Mouse (Mus musculus) E14TG2a.4 (cell line): ENCODE data around the gene Chst11.

Source experiments
- H3K27me3 ChIP-seq: 2 replicates; pipeline ENCODE4 v1.6.1; 2014; ENCODE audit warnings: low read length, control low read depth; ENCODE audit not compliant: insufficient read depth
- H3K36me3 ChIP-seq: 2 replicates; pipeline ENCODE4 v1.6.1; 2014; ENCODE audit warnings: low read length, control low read depth; ENCODE audit not compliant: insufficient read depth
- H3K4me1 ChIP-seq: replicated peaks from 2 replicates; pipeline ENCODE4 v1.6.1; 2014; ENCODE audit warnings: low read depth, low read length, control low read depth
- H3K4me3 ChIP-seq: replicated peaks from 2 replicates; pipeline ENCODE4 v1.5.1; 2014; ENCODE audit warnings: mild to moderate bottlenecking, low read length
- H3K9me3 ChIP-seq: 2 replicates; pipeline ENCODE4 v1.6.1; 2014; ENCODE audit warnings: low read length, control low read depth
- CTCF ChIP-seq: conservative IDR thresholded peaks from 2 replicates; pipeline ENCODE4 v1.5.1; 2014; ENCODE audit warnings: low read length
- NANOG ChIP-seq: IDR thresholded peaks from 2 replicates; pipeline ENCODE4 v1.6.1; 2014; ENCODE audit warnings: borderline replicate concordance, low read length, mixed read lengths
- POU5F1 ChIP-seq: IDR thresholded peaks from 2 replicates; pipeline ENCODE4 v1.6.1; 2014; ENCODE audit warnings: low read length, borderline replicate concordance

The Chst11 gene

GRCm38 (mm10) chr10:83000169-83000568, 14.9 kb downstream of the Chst11 start:
- no peak overlapping the region for H3K4me3 ChIP-seq
- TF ChIP-seq POU5F1: no peak
- TF ChIP-seq NANOG: no peak
- TF ChIP-seq CTCF: no peak
- no peaks in the 10 kb centered on the region for H3K9me3 ChIP-seq
- H3K27me3 ChIP-seq: peaks cover 7% of the 10 kb centered on the region; the same call in 1 of the 2 replicates
- no peaks in the 10 kb centered on the region for H3K36me3 ChIP-seq
- no peaks in the 10 kb centered on the region for H3K4me1 ChIP-seq

- no peak for TF ChIP-seq POU5F1
- no peak for TF ChIP-seq CTCF
- TF ChIP-seq NANOG: no peak
- Histone ChIP-seq H3K36me3 (no peaks in the 10 kb centered on the region), H3K9me3 (no peaks in the 10 kb centered on the region; the same call in 1 of the 2 replicates), H3K27me3 (peaks cover 5% of the 10 kb centered on the region; the same call in 1 of the 2 replicates), H3K4me1 (no peaks in the 10 kb centered on the region), H3K4me3 (no peak overlapping the region)
Observed at GRCm38 (mm10) chr10:83000721-83001120, 15.4 kb downstream of the Chst11 start.

DNA sequence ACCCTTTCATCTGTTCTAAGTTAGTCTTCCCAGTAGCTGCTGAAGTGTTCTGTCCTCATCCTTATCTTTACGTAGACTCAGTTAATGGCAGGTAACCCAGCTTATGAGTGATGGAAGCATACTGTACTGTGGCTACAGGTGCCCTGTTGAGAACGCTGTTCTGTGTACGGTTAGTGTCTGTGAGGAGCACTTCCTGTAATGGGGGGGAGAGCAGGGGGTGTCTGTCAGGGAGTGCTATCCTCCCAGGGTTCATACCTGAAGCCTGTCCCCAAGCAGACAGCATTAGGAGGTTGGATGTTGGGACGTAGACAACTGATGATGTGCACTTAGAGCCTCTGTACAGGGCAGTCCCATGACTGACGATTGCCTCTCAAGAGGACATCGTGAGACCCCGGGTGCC, 18.6 kb downstream of the Chst11 start:
- Histone ChIP-seq H3K27me3 (no peaks in the 10 kb centered on the region), H3K9me3 (peaks cover 11% of the 10 kb centered on the region), H3K36me3 (no peaks in the 10 kb centered on the region), H3K4me1 (no peaks in the 10 kb centered on the region), H3K4me3 (no peak overlapping the region)
- no peak for TF ChIP-seq NANOG
- no peak for TF ChIP-seq POU5F1
- TF ChIP-seq CTCF: no peak

- Histone ChIP-seq H3K4me3 (no peak overlapping the region), H3K9me3 (peaks cover 11% of the 10 kb centered on the region), H3K27me3 (no peaks in the 10 kb centered on the region), H3K36me3 (no peaks in the 10 kb centered on the region), H3K4me1 (no peaks in the 10 kb centered on the region)
- no peak for TF ChIP-seq CTCF
- no peak for TF ChIP-seq NANOG
- TF ChIP-seq POU5F1: no peak
Observed at GRCm38 (mm10) chr10:83004389-83004788, 19.1 kb downstream of the Chst11 start.

DNA sequence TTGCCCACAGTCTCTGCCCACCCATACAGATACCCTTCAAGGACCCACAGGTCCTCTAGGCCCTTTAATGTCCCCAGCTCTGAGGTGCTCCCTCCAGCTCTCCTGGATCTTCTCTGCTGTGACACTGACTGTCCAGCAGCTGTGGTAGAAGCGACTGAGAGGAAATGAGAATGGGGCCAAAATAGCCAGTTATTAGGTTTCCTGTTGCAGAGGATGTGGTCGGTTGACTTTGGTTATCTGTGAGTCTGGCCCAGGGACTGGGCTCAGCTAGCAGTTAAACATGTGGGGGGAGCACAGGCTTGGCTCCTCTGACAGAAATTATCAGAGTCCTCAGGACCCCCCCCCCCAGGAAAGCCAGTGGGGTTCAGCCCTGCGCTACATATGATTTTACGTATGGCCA, 19.7 kb downstream of the Chst11 start:
- H3K27me3 ChIP-seq: no peaks in the 10 kb centered on the region
- no peak for TF ChIP-seq POU5F1
- no peak for TF ChIP-seq NANOG
- TF ChIP-seq CTCF: no peak
- no peak overlapping the region for H3K4me3 ChIP-seq
- no peaks in the 10 kb centered on the region for H3K4me1 ChIP-seq
- peaks cover 11% of the 10 kb centered on the region for H3K9me3 ChIP-seq
- H3K36me3 ChIP-seq: no peaks in the 10 kb centered on the region

DNA sequence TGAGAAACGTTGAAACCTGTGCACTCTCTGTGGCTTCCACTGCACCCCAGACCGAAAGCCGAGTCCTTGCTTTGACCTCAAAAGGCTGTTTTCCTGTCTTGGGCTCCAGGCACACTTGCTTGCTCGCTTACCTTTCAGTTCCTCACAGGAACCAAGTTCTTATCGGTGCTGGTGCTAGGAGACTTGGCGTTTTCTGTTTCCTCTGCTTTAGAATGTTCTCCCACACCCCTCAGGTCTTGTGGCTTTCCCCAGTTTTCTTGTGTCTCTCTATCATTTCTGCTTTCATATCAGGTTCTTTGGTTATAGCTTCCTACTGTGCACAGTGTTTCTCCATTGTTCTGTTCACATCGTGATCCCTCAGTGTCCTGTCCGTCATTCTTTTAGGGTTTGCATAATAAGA, 21.0 kb downstream of the Chst11 start:
- Histone ChIP-seq H3K4me1 (no peaks in the 10 kb centered on the region), H3K9me3 (peaks cover 11% of the 10 kb centered on the region), H3K4me3 (no peak overlapping the region), H3K36me3 (no peaks in the 10 kb centered on the region), H3K27me3 (no peaks in the 10 kb centered on the region)
- TF ChIP-seq NANOG (no peak), POU5F1 (no peak), CTCF (no peak)

DNA sequence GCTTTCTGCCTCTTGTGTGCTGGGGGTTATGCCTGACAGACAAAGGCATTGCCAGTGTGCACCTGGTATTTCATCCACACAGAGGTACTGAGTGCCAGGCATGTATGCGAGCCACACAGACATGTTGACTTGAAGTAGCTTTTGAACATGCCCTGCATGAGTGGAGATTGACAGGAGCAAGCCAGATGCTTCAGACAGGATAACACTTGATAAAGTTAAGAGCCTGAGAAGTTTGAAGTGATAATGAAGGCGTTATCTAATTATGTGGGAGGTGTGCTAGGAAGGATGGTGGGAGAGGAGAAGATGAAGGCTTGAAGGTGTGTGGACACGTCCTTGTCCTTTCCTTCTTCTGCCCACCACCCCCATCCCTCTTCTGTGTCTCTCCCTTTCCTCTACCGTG, 28.7 kb downstream of the Chst11 start:
- no peaks in the 10 kb centered on the region for H3K36me3 ChIP-seq
- H3K27me3 ChIP-seq: no peaks in the 10 kb centered on the region
- H3K4me1 ChIP-seq: no peaks in the 10 kb centered on the region
- H3K4me3 ChIP-seq: no peak overlapping the region
- TF ChIP-seq CTCF: no peak
- no peak for TF ChIP-seq NANOG
- no peak for TF ChIP-seq POU5F1
- no peaks in the 10 kb centered on the region; the same call in 1 of the 2 replicates for H3K9me3 ChIP-seq

- Histone ChIP-seq H3K9me3 (no peaks in the 10 kb centered on the region; the same call in 1 of the 2 replicates), H3K36me3 (no peaks in the 10 kb centered on the region), H3K27me3 (no peaks in the 10 kb centered on the region), H3K4me1 (0 out of 2 replicates have a peak, but pooled peaks cover 6% of the 10 kb centered on the region), H3K4me3 (no peak overlapping the region)
- TF ChIP-seq CTCF: no peak
- TF ChIP-seq NANOG: no peak
- TF ChIP-seq POU5F1: no peak
Observed at GRCm38 (mm10) chr10:83015919-83016318, 30.6 kb downstream of the Chst11 start.

DNA sequence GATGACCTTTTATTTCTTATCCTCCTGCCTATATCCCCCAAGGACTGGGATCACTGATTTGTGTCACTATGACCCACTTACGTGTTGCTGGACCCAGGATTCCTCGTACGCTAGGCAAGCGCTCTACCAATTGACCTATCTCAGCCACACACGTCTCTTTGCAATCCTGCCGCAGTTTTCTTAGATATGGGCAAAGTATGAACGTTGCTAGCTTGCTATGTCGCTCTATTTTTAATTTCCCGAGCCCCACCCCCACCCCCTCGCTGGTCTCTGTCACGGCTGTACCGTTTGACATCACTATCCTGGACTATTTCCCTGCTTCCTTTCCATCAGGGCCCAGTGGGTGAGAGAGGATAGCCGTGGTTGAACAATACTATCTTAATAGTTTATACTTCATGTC, 31.5 kb downstream of the Chst11 start:
- H3K27me3 ChIP-seq: no peaks in the 10 kb centered on the region
- no peaks in the 10 kb centered on the region; the same call in 1 of the 2 replicates for H3K9me3 ChIP-seq
- no peak overlapping the region for H3K4me3 ChIP-seq
- H3K4me1 ChIP-seq: 0 out of 2 replicates have a peak, but pooled peaks cover 9% of the 10 kb centered on the region
- H3K36me3 ChIP-seq: no peaks in the 10 kb centered on the region
- TF ChIP-seq CTCF (no peak), POU5F1 (no peak), NANOG (no peak)
